Mouse (Mus musculus): ENCODE measurements around the gene Htr1d.

DNA sequence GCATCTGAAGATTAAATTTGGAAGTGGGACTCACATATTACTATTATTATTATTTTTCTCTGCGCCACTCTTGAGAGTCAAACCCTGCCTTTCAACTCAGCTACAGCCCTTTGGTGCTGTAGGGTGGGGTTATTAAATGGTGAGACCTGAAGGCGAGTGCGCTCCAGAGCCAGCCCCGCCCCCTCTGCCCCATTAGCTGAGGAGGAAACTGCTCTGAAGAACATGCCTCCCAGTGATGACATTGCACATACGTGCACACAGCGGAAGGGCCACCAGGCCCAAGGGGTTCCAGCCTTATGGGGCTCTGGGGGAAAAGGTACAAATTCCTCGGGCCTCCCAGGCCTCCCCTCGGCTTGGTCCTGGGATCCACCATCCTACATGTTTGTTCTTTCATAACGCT is 7.8 kb upstream of the Htr1d start:
- TF ChIP-seq MAFK (IDR thresholded peaks at IDR 0.05; ENCODE audit: insufficient read depth, low read depth, low read length) (no peak), ZNF384 (IDR thresholded peaks at IDR 0.05; ENCODE audit: low read depth, low read length) (no peak), CHD2 (IDR thresholded peaks at IDR 0.05; ENCODE audit: low read depth, low read length) (no peak), ZC3H11A (IDR thresholded peaks at IDR 0.05; ENCODE audit: borderline replicate concordance, low read depth, low read length) (no peak)
